Mouse (Mus musculus) lung, embryonic 14.5 days (tissue): Measurements from ENCODE around the gene Nr1h3. TPM values are rescaled to one million over a fixed set of nuclear protein-coding genes. Genes with fewer than 3 reads are reported as not detected.

ENCODE experiments used
- ATAC-seq: fragments of 200-750 bp; cut with Nextera tagmentation; 2 replicates; pipeline ENCODE4 v1.8.0; 2017; ENCODE audit warnings: mild to moderate bottlenecking, moderate TSS enrichment, moderate library complexity; ENCODE audit not compliant: insufficient read depth
- DNase-seq: peaks from one replicate; pipeline ENCODE4 v3.0.0-alpha.2; 2015
- H3K27ac ChIP-seq: fragments of 300-500 bp; sonication (generic); 2 replicates; pipeline ENCODE4 v1.5.1; 2014; ENCODE audit warnings: low read depth, mild to moderate bottlenecking, moderate library complexity
- H3K27me3 ChIP-seq: fragments of 300-500 bp; sonication (generic); 2 replicates; pipeline ENCODE4 v1.6.1; 2014; ENCODE audit warnings: low read length, control low read depth; ENCODE audit not compliant: insufficient read depth
- H3K36me3 ChIP-seq: fragments of 300-500 bp; sonication (generic); 2 replicates; pipeline ENCODE4 v1.6.1; 2014; ENCODE audit warnings: control low read depth; ENCODE audit not compliant: insufficient read depth
- H3K4me1 ChIP-seq: fragments of 300-500 bp; sonication (generic); 2 replicates; pipeline ENCODE4 v1.6.1; 2014; ENCODE audit warnings: antibody characterized with exemption, control low read depth; ENCODE audit not compliant: insufficient read depth
- H3K4me2 ChIP-seq: fragments of 300-500 bp; sonication (generic); 2 replicates; pipeline ENCODE4 v1.6.1; 2014; ENCODE audit warnings: mild to moderate bottlenecking
- H3K4me3 ChIP-seq: fragments of 300-500 bp; sonication (generic); 2 replicates; pipeline ENCODE4 v1.5.1; 2014; ENCODE audit warnings: low read depth, low read length
- H3K9ac ChIP-seq: fragments of 300-500 bp; sonication (generic); 2 replicates; pipeline ENCODE4 v1.6.1; 2014
- H3K9me3 ChIP-seq: fragments of 300-500 bp; sonication (generic); 2 replicates; pipeline ENCODE4 v1.6.1; 2016; ENCODE audit warnings: low read depth, low read length, control low read depth
- CTCF ChIP-seq: IDR thresholded peaks from 2 replicates; pipeline ENCODE4 v1.5.1; 2016; ENCODE audit warnings: antibody characterized with exemption, low read depth
- WGBS: fragments of 180-500 bp; shearing (Covaris S2); extraction: QIAGEN DNeasy Blood & Tissue Kit; methylation state at CpG from one replicate; pipeline ENCODE4 v1.1.7; 2014; 5-methylcytosine and 5-hydroxymethylcytosine counted together
- polyA plus RNA-seq: library from polyadenylated mRNA; unstranded; fragments of >200 nt; fragmentation: Nextera tagmentation; extraction: Ambion mirVana; gene quantifications from 2 replicates; pipeline ENCODE4 v1.2.1, GENCODE M21; 2014

Gene Nr1h3
- polyA plus RNA-seq, 1 experiment from 2014 or later: 14.2 TPM

DNA sequence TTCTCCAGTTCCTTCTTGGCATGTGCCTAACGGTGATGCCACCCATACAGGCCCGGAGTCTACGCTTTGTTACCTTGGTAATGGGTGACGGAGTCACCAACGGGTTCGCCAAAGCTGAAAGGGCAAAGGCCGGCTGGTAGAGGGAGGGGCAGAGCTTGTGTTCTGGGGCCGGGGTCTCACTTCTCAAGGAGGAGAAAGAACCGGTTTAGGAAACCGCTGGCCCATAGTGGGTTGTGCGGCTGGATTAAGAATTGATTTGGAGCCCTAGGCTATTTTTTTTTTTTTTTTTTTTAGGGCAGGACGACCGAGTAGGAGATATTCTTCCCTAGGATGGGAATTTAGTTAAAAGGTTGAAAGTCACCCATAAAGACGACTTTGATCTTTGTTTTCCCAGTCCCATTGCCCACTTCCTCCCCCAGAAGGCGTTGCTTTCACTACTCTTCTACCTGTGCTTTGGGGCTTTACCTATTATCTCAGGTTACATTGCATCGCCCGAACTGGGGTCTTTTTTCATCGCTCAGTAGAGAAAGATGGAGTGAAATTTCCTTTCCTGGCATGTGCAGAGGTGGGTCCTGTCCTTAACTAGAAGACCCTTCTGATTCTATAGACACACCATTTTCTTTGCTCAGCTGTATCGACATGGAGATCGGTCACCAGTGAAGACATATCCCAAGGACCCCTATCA lies 480 bp upstream of the Nr1h3 start:
- 9% methylated on average over 20 of the region's 20 CpGs for WGBS
- TF ChIP-seq CTCF: no peak
- peak overlapping the region; percentile 71 for H3K4me2 ChIP-seq
- H3K36me3 ChIP-seq: peaks cover 28% of the 10 kb centered on the region
- H3K27me3 ChIP-seq: no peaks in the 10 kb centered on the region
- peak overlapping the region; percentile 82 for H3K9ac ChIP-seq
- no peak for DNase-seq
- H3K27ac ChIP-seq: peak overlapping the region; percentile 95
- no peak for ATAC-seq
- no peaks in the 10 kb centered on the region for H3K9me3 ChIP-seq
- peaks cover 8% of the 10 kb centered on the region for H3K4me1 ChIP-seq
- H3K4me3 ChIP-seq: peak overlapping the region; percentile 71

DNA sequence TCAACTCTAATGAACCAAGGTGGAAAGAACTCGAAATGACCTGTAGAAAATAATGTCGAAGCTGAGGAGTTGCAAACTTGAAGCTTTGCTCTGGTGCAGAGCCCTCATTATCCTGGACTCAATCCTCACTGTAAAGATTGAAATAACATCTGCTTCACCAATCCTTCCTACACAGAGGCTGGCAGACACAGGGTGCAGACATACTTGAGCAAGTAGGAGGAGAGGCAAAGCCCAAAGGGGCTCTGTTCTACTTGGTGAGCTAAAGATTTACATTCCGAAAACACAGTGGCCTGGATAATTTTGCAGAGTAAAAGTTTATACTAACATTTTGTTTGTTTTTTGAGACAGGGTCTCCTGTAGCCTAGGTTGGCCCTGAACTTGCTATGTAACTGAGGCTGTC lies 3.7 kb downstream of the Nr1h3 start:
- no peak overlapping the region for H3K4me3 ChIP-seq
- H3K9ac ChIP-seq: no peak overlapping the region
- no peak for DNase-seq
- H3K36me3 ChIP-seq: no peaks in the 10 kb centered on the region
- H3K27ac ChIP-seq: no peak overlapping the region
- no peaks in the 10 kb centered on the region for H3K9me3 ChIP-seq
- no peak for TF ChIP-seq CTCF
- no peak overlapping the region for H3K4me2 ChIP-seq
- ATAC-seq: no peak
- peaks cover 10% of the 10 kb centered on the region for H3K4me1 ChIP-seq
- no peaks in the 10 kb centered on the region for H3K27me3 ChIP-seq
- 76% methylated on average over 3 of the region's 3 CpGs for WGBS

DNA sequence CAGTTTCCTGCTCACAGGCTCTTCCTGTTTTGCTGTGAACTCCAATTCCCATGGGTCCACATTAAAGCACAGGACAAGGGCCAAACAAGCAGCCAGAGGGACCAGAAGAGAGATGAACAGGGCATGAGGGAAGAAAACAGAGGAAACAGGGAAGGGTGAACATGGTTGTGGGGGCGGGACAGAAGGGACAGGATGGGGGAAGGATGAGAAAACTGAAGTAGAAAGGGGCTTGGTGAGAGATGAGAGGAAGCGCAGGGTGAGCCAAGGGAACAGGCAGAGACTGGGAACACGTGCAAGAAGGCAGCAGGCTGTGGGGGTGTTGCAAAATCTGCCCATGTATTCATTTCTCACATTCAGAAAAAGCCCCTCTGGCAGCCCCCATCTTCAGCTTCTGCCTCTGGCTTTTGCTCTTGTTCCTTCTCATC lies 6.0 kb downstream of the Nr1h3 start:
- H3K27ac ChIP-seq: 0 out of 2 replicates have a peak overlapping the region, but pooled peaks have one; percentile 32
- WGBS: 52% methylated on average over 3 of the region's 3 CpGs
- no peaks in the 10 kb centered on the region for H3K36me3 ChIP-seq
- TF ChIP-seq CTCF: no peak
- no peaks in the 10 kb centered on the region for H3K27me3 ChIP-seq
- no peak overlapping the region for H3K4me2 ChIP-seq
- peaks cover 5% of the 10 kb centered on the region for H3K4me1 ChIP-seq
- DNase-seq (peak; percentile 37), ATAC-seq (no peak)
- no peaks in the 10 kb centered on the region for H3K9me3 ChIP-seq
- H3K4me3 ChIP-seq: no peak overlapping the region
- H3K9ac ChIP-seq: no peak overlapping the region

DNA sequence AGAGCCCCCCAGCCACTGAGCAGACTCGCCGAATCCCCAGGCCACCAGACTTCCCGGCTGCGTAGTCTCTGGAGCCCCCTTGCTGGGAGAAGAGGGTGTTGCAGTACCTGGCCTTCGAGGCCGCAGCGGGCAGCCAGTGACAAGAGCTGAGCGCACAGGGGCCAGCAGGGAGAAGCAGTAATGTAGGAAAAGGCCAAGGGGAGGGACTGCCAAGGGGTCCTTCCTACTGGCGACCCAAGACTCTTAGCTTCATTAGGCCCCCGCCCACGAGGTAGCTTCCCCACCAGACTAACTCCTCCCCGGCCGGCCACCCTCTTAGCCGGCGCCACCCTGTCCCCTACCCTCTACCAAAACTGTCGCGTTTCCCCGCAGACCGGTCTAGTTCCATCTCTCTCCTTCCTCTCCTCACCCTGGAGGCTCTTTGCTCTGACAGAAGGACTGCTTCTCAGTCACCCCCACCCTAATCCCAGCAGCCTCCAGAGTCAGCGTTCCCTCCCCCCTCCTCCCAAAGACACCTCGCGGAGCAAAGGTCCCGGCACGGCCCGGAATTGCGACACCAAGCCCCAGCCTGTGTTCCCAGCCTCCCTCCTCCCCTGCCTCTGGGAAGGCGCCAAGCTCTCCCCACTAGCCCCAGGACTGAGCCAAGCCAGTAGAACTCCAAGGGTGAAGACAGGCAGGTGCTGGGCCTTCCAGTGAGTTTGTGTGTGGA lies 7.9 kb downstream of the Nr1h3 start:
- Histone ChIP-seq H3K36me3 (no peaks in the 10 kb centered on the region), H3K27ac (peak overlapping the region; percentile 89), H3K4me3 (peak overlapping the region; percentile 36), H3K4me2 (peak overlapping the region; percentile 69), H3K4me1 (peaks cover 5% of the 10 kb centered on the region), H3K27me3 (no peaks in the 10 kb centered on the region), H3K9ac (peak overlapping the region; percentile 41), H3K9me3 (no peaks in the 10 kb centered on the region)
- ATAC-seq (peak; percentile 95), DNase-seq (peak; percentile 92)
- under 1% methylated on average over 27 of the region's 27 CpGs for WGBS
- peak; percentile 93 for TF ChIP-seq CTCF

DNA sequence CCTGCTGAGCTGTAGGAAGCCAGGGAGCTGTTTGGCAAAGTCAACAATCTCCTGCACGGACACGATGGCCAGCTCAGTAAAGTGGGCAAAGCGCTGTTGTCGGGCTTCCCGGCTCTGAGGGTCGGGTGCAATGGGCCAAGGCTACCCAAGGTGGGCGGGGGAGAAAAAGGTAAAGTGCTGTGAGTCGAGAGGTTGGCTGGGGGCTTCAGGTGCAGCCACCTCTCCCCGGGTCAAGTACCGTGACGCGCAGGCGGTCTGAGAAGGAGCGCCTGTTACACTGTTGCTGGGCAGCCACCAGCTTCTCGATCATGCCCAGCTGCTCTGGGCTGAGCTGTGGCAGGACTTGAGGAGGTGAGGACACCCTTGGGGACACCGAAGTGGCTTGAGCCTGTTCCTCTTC lies 12.1 kb downstream of the Nr1h3 start:
- H3K4me3 ChIP-seq: no peak overlapping the region
- DNase-seq: no peak
- H3K4me1 ChIP-seq: peaks cover 5% of the 10 kb centered on the region
- no peaks in the 10 kb centered on the region for H3K9me3 ChIP-seq
- WGBS: 73% methylated on average over 16 of the region's 16 CpGs
- no peak for TF ChIP-seq CTCF
- H3K27me3 ChIP-seq: no peaks in the 10 kb centered on the region
- no peaks in the 10 kb centered on the region for H3K36me3 ChIP-seq
- H3K27ac ChIP-seq: no peak overlapping the region
- no peak overlapping the region for H3K4me2 ChIP-seq
- ATAC-seq: no peak
- no peak overlapping the region for H3K9ac ChIP-seq

DNA sequence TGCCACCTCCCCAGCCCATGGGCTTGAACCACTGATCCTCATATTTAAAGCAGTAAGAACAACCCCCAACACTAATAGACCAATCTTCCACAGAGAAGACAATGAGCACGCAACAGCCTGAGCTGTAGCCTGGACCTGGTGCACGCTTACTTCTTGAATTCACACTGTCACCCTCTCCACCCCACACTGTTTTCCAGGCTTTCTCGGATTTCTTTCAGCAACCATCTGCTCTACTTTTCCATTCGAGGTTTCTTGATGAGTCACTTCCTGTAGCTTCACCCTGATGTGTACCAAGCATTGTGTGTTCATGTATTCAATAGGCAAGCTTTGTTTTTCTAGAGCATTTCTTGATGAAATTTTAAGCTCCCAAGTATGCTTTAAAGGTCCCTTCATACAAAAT lies 15.2 kb downstream of the Nr1h3 start:
- Histone ChIP-seq H3K27me3 (no peaks in the 10 kb centered on the region), H3K36me3 (no peaks in the 10 kb centered on the region), H3K9me3 (no peaks in the 10 kb centered on the region), H3K4me3 (no peak overlapping the region), H3K9ac (no peak overlapping the region), H3K27ac (no peak overlapping the region), H3K4me1 (no peaks in the 10 kb centered on the region), H3K4me2 (no peak overlapping the region)
- no peak for ATAC-seq
- no peak for DNase-seq
- 59% methylated on average over 4 of the region's 4 CpGs for WGBS
- no peak for TF ChIP-seq CTCF

DNA sequence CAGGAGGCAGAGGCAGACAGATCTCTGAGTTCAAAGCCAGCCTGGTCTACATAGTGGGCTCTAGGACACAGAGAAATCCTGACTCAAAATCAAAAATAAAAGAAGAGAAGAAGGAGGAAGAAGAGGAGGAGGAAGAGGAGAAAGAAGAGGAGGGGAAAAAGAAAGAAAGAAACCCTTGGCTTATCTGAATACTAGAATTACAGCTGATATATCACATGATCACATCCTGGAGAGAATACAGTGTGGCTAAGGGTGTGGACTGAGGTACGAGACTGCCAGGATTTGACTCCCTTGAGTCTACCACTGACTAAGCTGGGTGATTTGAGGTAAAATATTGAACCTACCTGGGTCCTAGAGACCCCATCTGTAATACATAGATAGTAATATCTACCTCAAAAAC lies 16.4 kb downstream of the Nr1h3 start:
- 48% methylated on average over 1 of the region's 1 CpGs for WGBS
- Histone ChIP-seq H3K27ac (no peak overlapping the region), H3K4me1 (peaks cover 5% of the 10 kb centered on the region; the same call in 1 of the 2 replicates), H3K4me2 (no peak overlapping the region), H3K4me3 (no peak overlapping the region), H3K9ac (no peak overlapping the region), H3K27me3 (no peaks in the 10 kb centered on the region), H3K36me3 (no peaks in the 10 kb centered on the region), H3K9me3 (no peaks in the 10 kb centered on the region)
- DNase-seq: no peak
- TF ChIP-seq CTCF: no peak
- ATAC-seq: no peak
